Mouse (Mus musculus): Measurements from ENCODE around the gene Ccdc27. TPM values are rescaled to one million over a fixed set of nuclear protein-coding genes. Genes with fewer than 3 reads are reported as not detected.

Gene Ccdc27
- polyA plus RNA-seq, 1 experiment from 2014 or later, result not detected

- Histone ChIP-seq H3K4me2 (no peak overlapping the region), H3K9me3 (ENCODE audit: control insufficient read depth, low read length) (no peaks in the 10 kb centered on the region), H3K36me3 (ENCODE audit: control insufficient read depth, insufficient read depth, low read length) (peaks cover 10% of the 10 kb centered on the region), H3K27ac (ENCODE audit: low read depth, low read length) (no peak overlapping the region), H3K4me1 (ENCODE audit: control insufficient read depth, insufficient read depth, low read length) (no peaks in the 10 kb centered on the region), H3K4me3 (ENCODE audit: low read depth, low read length) (no peak overlapping the region), H3K9ac (ENCODE audit: low read length) (no peak overlapping the region), H3K27me3 (ENCODE audit: control insufficient read depth, insufficient read depth, low read length) (no peaks in the 10 kb centered on the region)
- 90% methylated on average over 5 of the region's 5 CpGs for WGBS
- ATAC-seq (ENCODE audit: low FRiP score), result no peak
- DNase-seq (ENCODE audit: low spot score, missing footprints), result no peak
Measured at GRCm38 (mm10) chr4:154005488-154005887, 37.0 kb downstream of the Ccdc27 start.

GRCm38 (mm10) chr4:153993505-153993904, 49.0 kb downstream of the Ccdc27 start:
- 90% methylated on average over 8 of the region's 8 CpGs for WGBS
- ATAC-seq (ENCODE audit: low FRiP score), result no peak
- DNase-seq (ENCODE audit: low spot score, missing footprints), result no peak
- peaks cover 25% of the 10 kb centered on the region for H3K36me3 ChIP-seq (ENCODE audit: control insufficient read depth, insufficient read depth, low read length)
- no peak overlapping the region for H3K4me3 ChIP-seq (ENCODE audit: low read depth, low read length)
- no peak overlapping the region for H3K27ac ChIP-seq (ENCODE audit: low read depth, low read length)
- no peaks in the 10 kb centered on the region for H3K9me3 ChIP-seq (ENCODE audit: control insufficient read depth, low read length)
- H3K9ac ChIP-seq (ENCODE audit: low read length), result no peak overlapping the region
- H3K4me1 ChIP-seq (ENCODE audit: control insufficient read depth, insufficient read depth, low read length), result no peaks in the 10 kb centered on the region
- H3K4me2 ChIP-seq, result no peak overlapping the region
- H3K27me3 ChIP-seq (ENCODE audit: control insufficient read depth, insufficient read depth, low read length), result no peaks in the 10 kb centered on the region

- Histone ChIP-seq H3K4me1 (ENCODE audit: control insufficient read depth, insufficient read depth, low read length) (no peaks in the 10 kb centered on the region), H3K27me3 (ENCODE audit: control insufficient read depth, insufficient read depth, low read length) (no peaks in the 10 kb centered on the region), H3K4me3 (ENCODE audit: low read depth, low read length) (no peak overlapping the region), H3K9me3 (ENCODE audit: control insufficient read depth, low read length) (no peaks in the 10 kb centered on the region), H3K9ac (ENCODE audit: low read length) (no peak overlapping the region), H3K4me2 (no peak overlapping the region), H3K27ac (ENCODE audit: low read depth, low read length) (no peak overlapping the region), H3K36me3 (ENCODE audit: control insufficient read depth, insufficient read depth, low read length) (peaks cover 29% of the 10 kb centered on the region)
- DNase-seq (ENCODE audit: low spot score, missing footprints), result no peak
- 91% methylated on average over 10 of the region's 10 CpGs for WGBS
- ATAC-seq (ENCODE audit: low FRiP score), result no peak
Measured at GRCm38 (mm10) chr4:153992715-153993114, 49.8 kb downstream of the Ccdc27 start.

- DNase-seq (ENCODE audit: low spot score, missing footprints) (no peak), ATAC-seq (ENCODE audit: low FRiP score) (no peak)
- no peak overlapping the region for H3K4me2 ChIP-seq
- peaks cover 19% of the 10 kb centered on the region for H3K36me3 ChIP-seq (ENCODE audit: control insufficient read depth, insufficient read depth, low read length)
- WGBS, result 89% methylated on average over 11 of the region's 11 CpGs
- peaks cover 5% of the 10 kb centered on the region for H3K4me1 ChIP-seq (ENCODE audit: control insufficient read depth, insufficient read depth, low read length)
- H3K27ac ChIP-seq (ENCODE audit: low read depth, low read length), result no peak overlapping the region
- no peak overlapping the region for H3K9ac ChIP-seq (ENCODE audit: low read length)
- no peaks in the 10 kb centered on the region for H3K27me3 ChIP-seq (ENCODE audit: control insufficient read depth, insufficient read depth, low read length)
- H3K4me3 ChIP-seq (ENCODE audit: low read depth, low read length), result no peak overlapping the region
- H3K9me3 ChIP-seq (ENCODE audit: control insufficient read depth, low read length), result no peaks in the 10 kb centered on the region
Measured at GRCm38 (mm10) chr4:153980470-153980869, 62.0 kb downstream of the Ccdc27 start.

- Histone ChIP-seq H3K9me3 (ENCODE audit: control insufficient read depth, low read length) (no peaks in the 10 kb centered on the region), H3K36me3 (ENCODE audit: control insufficient read depth, insufficient read depth, low read length) (peaks cover 9% of the 10 kb centered on the region), H3K4me3 (ENCODE audit: low read depth, low read length) (no peak overlapping the region), H3K27me3 (ENCODE audit: control insufficient read depth, insufficient read depth, low read length) (no peaks in the 10 kb centered on the region), H3K27ac (ENCODE audit: low read depth, low read length) (no peak overlapping the region), H3K4me1 (ENCODE audit: control insufficient read depth, insufficient read depth, low read length) (peaks cover 7% of the 10 kb centered on the region), H3K9ac (ENCODE audit: low read length) (no peak overlapping the region), H3K4me2 (no peak overlapping the region)
- no peak for ATAC-seq (ENCODE audit: low FRiP score)
- DNase-seq (ENCODE audit: low spot score, missing footprints), result no peak
- 93% methylated on average over 10 of the region's 10 CpGs for WGBS
Measured at GRCm38 (mm10) chr4:153979243-153979642, 63.2 kb downstream of the Ccdc27 start.

Other genes with a start within 250 kb of the Ccdc27 start
- 124 and 128 TPM in 2 replicates for gene A430005L14Rik, start 85.4 kb downstream of the Ccdc27 start, polyA plus RNA-seq (2014; fragmentation: Nextera tagmentation; extraction: Ambion mirVana)
- 10.5 and 12.0 TPM in 2 replicates for gene Dffb, start 67.6 kb downstream of the Ccdc27 start, polyA plus RNA-seq (2014; fragmentation: Nextera tagmentation; extraction: Ambion mirVana)
- gene Cep104, start 67.5 kb downstream of the Ccdc27 start, polyA plus RNA-seq (2014; fragmentation: Nextera tagmentation; extraction: Ambion mirVana), result 18.7 and 19.0 TPM in 2 replicates
- 10.9 and 13.7 TPM in 2 replicates for gene Lrrc47, start 30.9 kb downstream of the Ccdc27 start, polyA plus RNA-seq (2014; fragmentation: Nextera tagmentation; extraction: Ambion mirVana)
- 9.5 and 10.9 TPM in 2 replicates for gene Smim1, start 16.4 kb downstream of the Ccdc27 start, polyA plus RNA-seq (2014; fragmentation: Nextera tagmentation; extraction: Ambion mirVana)
- gene Trp73, start 97.5 kb upstream of the Ccdc27 start, polyA plus RNA-seq (2014; fragmentation: Nextera tagmentation; extraction: Ambion mirVana), result 0.15 and 0.51 TPM in 2 replicates
- 42.2 and 46.3 TPM in 2 replicates for gene Wrap73, start 99.7 kb upstream of the Ccdc27 start, polyA plus RNA-seq (2014; fragmentation: Nextera tagmentation; extraction: Ambion mirVana)
- 140 and 144 TPM in 2 replicates for gene Tprgl, start 118.0 kb upstream of the Ccdc27 start, polyA plus RNA-seq (2014; fragmentation: Nextera tagmentation; extraction: Ambion mirVana)
- 11.5 and 12.4 TPM in 2 replicates for gene Megf6, start 128.1 kb upstream of the Ccdc27 start, polyA plus RNA-seq (2014; fragmentation: Nextera tagmentation; extraction: Ambion mirVana)